Mouse (Mus musculus) limb, embryonic 12.5 days (tissue): Measurements from ENCODE around the gene BC048562. TPM values are rescaled to one million over a fixed set of nuclear protein-coding genes. Genes with fewer than 3 reads are reported as not detected.

Experiments
- ATAC-seq: fragments of 200-750 bp; cut with Nextera tagmentation; 2 replicates; pipeline ENCODE4 v1.8.0; 2017; ENCODE audit warnings: low read depth, moderate TSS enrichment; ENCODE audit not compliant: insufficient number of reproducible peaks, insufficient read depth, low FRiP score, low TSS enrichment
- H3K27ac ChIP-seq: fragments of 300-500 bp; sonication (generic); 2 replicates; pipeline ENCODE4 v1.5.1; 2016; ENCODE audit warnings: mild to moderate bottlenecking, moderate library complexity
- H3K27me3 ChIP-seq: fragments of 300-500 bp; sonication (generic); 2 replicates; pipeline ENCODE4 v1.6.1; 2016; ENCODE audit warnings: mild to moderate bottlenecking, moderate library complexity
- H3K36me3 ChIP-seq: fragments of 300-500 bp; sonication (generic); 2 replicates; pipeline ENCODE4 v1.6.1; 2016; ENCODE audit warnings: mild to moderate bottlenecking, moderate library complexity
- H3K4me1 ChIP-seq: fragments of 300-500 bp; sonication (generic); replicated peaks from 2 replicates; pipeline ENCODE4 v1.6.1; 2016
- H3K4me2 ChIP-seq: fragments of 300-500 bp; sonication (generic); 2 replicates; pipeline ENCODE4 v1.6.1; 2016; ENCODE audit warnings: mild to moderate bottlenecking, moderate library complexity
- H3K4me3 ChIP-seq: fragments of 300-500 bp; sonication (generic); replicated peaks from 2 replicates; pipeline ENCODE4 v1.5.1; 2016; ENCODE audit warnings: mild to moderate bottlenecking
- H3K9ac ChIP-seq: fragments of 300-500 bp; sonication (generic); replicated peaks from 2 replicates; pipeline ENCODE4 v1.6.1; 2016; ENCODE audit warnings: mild to moderate bottlenecking, moderate library complexity
- H3K9me3 ChIP-seq: fragments of 300-500 bp; sonication (generic); 2 replicates; pipeline ENCODE4 v1.6.1; 2016; ENCODE audit warnings: mild to moderate bottlenecking, moderate library complexity
- WGBS: fragments of 180-500 bp; shearing (Covaris S2); methylation state at CpG from one replicate; pipeline ENCODE4 v1.1.7; 2016; 5-methylcytosine and 5-hydroxymethylcytosine counted together
- polyA plus RNA-seq: library from polyadenylated mRNA; unstranded; fragments of >200 nt; fragmentation: Nextera tagmentation; extraction: Ambion mirVana; gene quantifications from 2 replicates; pipeline ENCODE4 v1.2.1, GENCODE M21; 2016

Gene BC048562
- polyA plus RNA-seq = not detected in 2 replicates

GRCm38 (mm10) chr9:108436182-108436581 is at the start of gene BC048562:
Gene BC048562 (plus strand): TSS chr9:108436482.
- 82% methylated on average over 3 of the region's 3 CpGs for WGBS
- Histone ChIP-seq H3K4me2 (no peak within 1 kb of the TSS), H3K27me3 (no peaks in the 10 kb centered on the region), H3K9ac (no peak within 1 kb of the TSS), H3K36me3 (no peaks in the 10 kb centered on the region), H3K4me3 (no peak within 1 kb of the TSS), H3K9me3 (no peaks in the 10 kb centered on the region), H3K4me1 (0 out of 2 replicates have a peak, but pooled peaks cover 5% of the 10 kb centered on the region), H3K27ac (no peak within 1 kb of the TSS)
- ATAC-seq = no peak

GRCm38 (mm10) chr9:108386816-108387215 is 49.5 kb upstream of the BC048562 start:
- Histone ChIP-seq H3K27me3 (no peaks in the 10 kb centered on the region), H3K27ac (no peak overlapping the region), H3K4me1 (no peaks in the 10 kb centered on the region), H3K36me3 (peaks cover 97% of the 10 kb centered on the region), H3K4me3 (no peak overlapping the region), H3K9ac (no peak overlapping the region), H3K4me2 (no peak overlapping the region), H3K9me3 (no peaks in the 10 kb centered on the region)
- WGBS = 92% methylated on average over 4 of the region's 4 CpGs
- ATAC-seq = no peak

- no peaks in the 10 kb centered on the region for H3K27me3 ChIP-seq
- H3K9me3 ChIP-seq = no peaks in the 10 kb centered on the region
- ATAC-seq = no peak
- no peak overlapping the region for H3K4me3 ChIP-seq
- H3K4me1 ChIP-seq = no peaks in the 10 kb centered on the region
- H3K9ac ChIP-seq = no peak overlapping the region
- 90% methylated on average over 10 of the region's 10 CpGs for WGBS
- no peak overlapping the region for H3K27ac ChIP-seq
- no peak overlapping the region for H3K4me2 ChIP-seq
- peaks cover 97% of the 10 kb centered on the region for H3K36me3 ChIP-seq
Measured at GRCm38 (mm10) chr9:108388601-108389000, 47.7 kb upstream of the BC048562 start.

GRCm38 (mm10) chr9:108389220-108389619 is 47.1 kb upstream of the BC048562 start:
- no peaks in the 10 kb centered on the region for H3K9me3 ChIP-seq
- H3K27ac ChIP-seq = no peak overlapping the region
- no peak overlapping the region for H3K4me2 ChIP-seq
- H3K36me3 ChIP-seq = peaks cover 97% of the 10 kb centered on the region
- H3K27me3 ChIP-seq = no peaks in the 10 kb centered on the region
- no peak overlapping the region for H3K4me3 ChIP-seq
- no peaks in the 10 kb centered on the region for H3K4me1 ChIP-seq
- no peak overlapping the region for H3K9ac ChIP-seq
- ATAC-seq = no peak
- 81% methylated on average over 6 of the region's 6 CpGs for WGBS

GRCm38 (mm10) chr9:108392676-108393075 is 43.6 kb upstream of the BC048562 start, which contains the start of gene 1700102P08Rik:
Gene 1700102P08Rik (plus strand): TSS chr9:108392805.
- no peak within 1 kb of the TSS for H3K9ac ChIP-seq
- no peak for ATAC-seq
- no peak within 1 kb of the TSS for H3K27ac ChIP-seq
- H3K36me3 ChIP-seq = peaks cover 65% of the 10 kb centered on the region
- no peak within 1 kb of the TSS for H3K4me3 ChIP-seq
- no peaks in the 10 kb centered on the region for H3K27me3 ChIP-seq
- H3K4me2 ChIP-seq = no peak within 1 kb of the TSS
- 72% methylated on average over 18 of the region's 18 CpGs for WGBS
- no peaks in the 10 kb centered on the region for H3K9me3 ChIP-seq
- no peaks in the 10 kb centered on the region for H3K4me1 ChIP-seq

- Histone ChIP-seq H3K27ac (no peak overlapping the region), H3K9me3 (no peaks in the 10 kb centered on the region), H3K4me3 (no peak overlapping the region), H3K27me3 (no peaks in the 10 kb centered on the region), H3K4me2 (no peak overlapping the region), H3K36me3 (peaks cover 50% of the 10 kb centered on the region), H3K9ac (no peak overlapping the region), H3K4me1 (no peaks in the 10 kb centered on the region)
- 95% methylated on average over 6 of the region's 6 CpGs for WGBS
- no peak for ATAC-seq
Measured at GRCm38 (mm10) chr9:108394191-108394590, 42.1 kb upstream of the BC048562 start.

- no peak overlapping the region for H3K4me2 ChIP-seq
- 88% methylated on average over 1 of the region's 1 CpGs for WGBS
- H3K4me1 ChIP-seq = no peaks in the 10 kb centered on the region
- H3K27ac ChIP-seq = no peak overlapping the region
- no peak for ATAC-seq
- peaks cover 39% of the 10 kb centered on the region for H3K36me3 ChIP-seq
- no peaks in the 10 kb centered on the region for H3K27me3 ChIP-seq
- H3K4me3 ChIP-seq = no peak overlapping the region
- H3K9me3 ChIP-seq = no peaks in the 10 kb centered on the region
- no peak overlapping the region for H3K9ac ChIP-seq
Measured at GRCm38 (mm10) chr9:108395427-108395826, 40.9 kb upstream of the BC048562 start.

- no peak for ATAC-seq
- H3K36me3 ChIP-seq = peaks cover 10% of the 10 kb centered on the region
- 94% methylated on average over 3 of the region's 3 CpGs for WGBS
- H3K4me1 ChIP-seq = no peaks in the 10 kb centered on the region
- no peak overlapping the region for H3K4me2 ChIP-seq
- H3K27me3 ChIP-seq = no peaks in the 10 kb centered on the region
- H3K9me3 ChIP-seq = no peaks in the 10 kb centered on the region
- no peak overlapping the region for H3K9ac ChIP-seq
- H3K27ac ChIP-seq = no peak overlapping the region
- H3K4me3 ChIP-seq = no peak overlapping the region
Measured at GRCm38 (mm10) chr9:108398324-108398723, 38.0 kb upstream of the BC048562 start.

- Histone ChIP-seq H3K27me3 (no peaks in the 10 kb centered on the region), H3K36me3 (no peaks in the 10 kb centered on the region), H3K4me3 (no peak overlapping the region), H3K4me2 (no peak overlapping the region), H3K27ac (no peak overlapping the region), H3K9me3 (no peaks in the 10 kb centered on the region), H3K4me1 (no peaks in the 10 kb centered on the region), H3K9ac (no peak overlapping the region)
- ATAC-seq = no peak
- WGBS = 82% methylated on average over 7 of the region's 7 CpGs
Measured at GRCm38 (mm10) chr9:108401186-108401960, 34.9 kb upstream of the BC048562 start.

GRCm38 (mm10) chr9:108403081-108403480 is 33.2 kb upstream of the BC048562 start:
- H3K9ac ChIP-seq = no peak overlapping the region
- WGBS = 84% methylated on average over 4 of the region's 4 CpGs
- no peaks in the 10 kb centered on the region for H3K27me3 ChIP-seq
- no peaks in the 10 kb centered on the region for H3K9me3 ChIP-seq
- no peak overlapping the region for H3K4me3 ChIP-seq
- ATAC-seq = no peak
- H3K4me2 ChIP-seq = no peak overlapping the region
- no peaks in the 10 kb centered on the region for H3K4me1 ChIP-seq
- no peak overlapping the region for H3K27ac ChIP-seq
- no peaks in the 10 kb centered on the region for H3K36me3 ChIP-seq

- Histone ChIP-seq H3K4me1 (no peaks in the 10 kb centered on the region), H3K36me3 (no peaks in the 10 kb centered on the region), H3K27me3 (no peaks in the 10 kb centered on the region), H3K4me2 (no peak overlapping the region), H3K27ac (no peak overlapping the region), H3K9ac (no peak overlapping the region), H3K4me3 (no peak overlapping the region), H3K9me3 (no peaks in the 10 kb centered on the region)
- WGBS = 83% methylated on average over 8 of the region's 8 CpGs
- ATAC-seq = no peak
Measured at GRCm38 (mm10) chr9:108404451-108404850, 31.8 kb upstream of the BC048562 start.

- no peaks in the 10 kb centered on the region for H3K36me3 ChIP-seq
- H3K4me1 ChIP-seq = no peaks in the 10 kb centered on the region
- no peak overlapping the region for H3K27ac ChIP-seq
- no peak for ATAC-seq
- H3K4me3 ChIP-seq = no peak overlapping the region
- WGBS = 94% methylated on average over 4 of the region's 4 CpGs
- H3K9ac ChIP-seq = no peak overlapping the region
- no peaks in the 10 kb centered on the region for H3K27me3 ChIP-seq
- H3K4me2 ChIP-seq = no peak overlapping the region
- H3K9me3 ChIP-seq = no peaks in the 10 kb centered on the region
Measured at GRCm38 (mm10) chr9:108409535-108409934, 26.7 kb upstream of the BC048562 start.
